ENCODE assay signal across 8 mouse cellular contexts in genomic region chr4:68953131-68953551, GRCm38 (mm10). TPM values are rescaled to one million over a fixed set of nuclear protein-coding genes. Genes with fewer than 3 reads are reported as not detected.
DNase-seq lines count a peak whose midpoint lies in the region; ATAC-seq lines count a peak whose summit lies in the region.

No protein-coding gene starts in this region.

- no peak for ATAC-seq in kidney, embryonic 14.5 days (ENCODE audit: low FRiP score, low TSS enrichment)
- 0 out of 2 replicates have a peak, but pooled peaks have one; percentile 1 for ATAC-seq in forebrain, embryonic 12.5 days (ENCODE audit: low FRiP score)
- ATAC-seq in liver, embryonic 13.5 days (ENCODE audit: low read depth): no peak
- ATAC-seq in megakaryocyte-erythroid progenitor cell, adult 5-6 weeks (replicated peaks; ENCODE audit: low FRiP score, low TSS enrichment, poor library complexity, severe bottlenecking): no peak

- no peaks in the 10 kb centered on the region for H3K4me1 ChIP-seq in kidney, embryonic 14.5 days (ENCODE audit: control insufficient read depth, insufficient read depth, low read length)
- H3K4me1 ChIP-seq in forebrain, embryonic 12.5 days: peaks cover 7% of the 10 kb centered on the region
- H3K4me1 ChIP-seq in liver, embryonic 13.5 days (replicated peaks): no peaks in the 10 kb centered on the region

- no peaks in the 10 kb centered on the region for H3K36me3 ChIP-seq in kidney, embryonic 14.5 days (ENCODE audit: control insufficient read depth, insufficient read depth, low read length)
- no peaks in the 10 kb centered on the region for H3K36me3 ChIP-seq in forebrain, embryonic 12.5 days (replicated peaks)
- H3K36me3 ChIP-seq in liver, embryonic 13.5 days: no peaks in the 10 kb centered on the region

- peaks cover 7% of the 10 kb centered on the region; the same call in 1 of the 2 replicates for H3K27me3 ChIP-seq in kidney, embryonic 14.5 days (ENCODE audit: control insufficient read depth, insufficient read depth, low read length)
- H3K27me3 ChIP-seq in forebrain, embryonic 12.5 days: peaks cover 28% of the 10 kb centered on the region
- peaks cover 25% of the 10 kb centered on the region for H3K27me3 ChIP-seq in liver, embryonic 13.5 days

- H3K9me3 ChIP-seq in kidney, embryonic 14.5 days (ENCODE audit: control insufficient read depth, low read length): no peaks in the 10 kb centered on the region
- H3K9me3 ChIP-seq in forebrain, embryonic 12.5 days: no peaks in the 10 kb centered on the region
- no peaks in the 10 kb centered on the region for H3K9me3 ChIP-seq in liver, embryonic 13.5 days (replicated peaks)

- peak overlapping the region; percentile 93 for H3K4me2 ChIP-seq in kidney, embryonic 14.5 days (replicated peaks; ENCODE audit: low read depth, low read length)
- H3K4me2 ChIP-seq in forebrain, embryonic 12.5 days: peak overlapping the region; percentile 91
- no peak overlapping the region; the same call in 1 of the 2 replicates for H3K4me2 ChIP-seq in liver, embryonic 13.5 days

- WGBS in kidney, embryonic 14.5 days: 17% methylated on average over 8 of the region's 8 CpGs
- WGBS in forebrain, embryonic 12.5 days: 13% methylated on average over 8 of the region's 8 CpGs
- 12% methylated on average over 8 of the region's 8 CpGs for WGBS in liver, embryonic 13.5 days (ENCODE audit: insufficient replicate concordance)

- DNase-seq in kidney, postnatal 14 days: no peak
- DNase-seq in cerebellum, adult 11-12 months: peak; percentile 54
- no peak for DNase-seq in liver, embryonic 13.5 days
- no peak for DNase-seq in spleen, adult 12 weeks (ENCODE audit: low spot score)
- DNase-seq in lung, postnatal 10 days: no peak

- no peak overlapping the region for H3K27ac ChIP-seq in kidney, embryonic 14.5 days (ENCODE audit: low read depth, low read length)
- no peak overlapping the region for H3K27ac ChIP-seq in forebrain, embryonic 12.5 days
- H3K27ac ChIP-seq in liver, embryonic 13.5 days: no peak overlapping the region

- no peak overlapping the region for H3K9ac ChIP-seq in kidney, embryonic 14.5 days (ENCODE audit: low read depth, low read length)
- peak overlapping the region; percentile 59; the same call in 1 of the 2 replicates for H3K9ac ChIP-seq in forebrain, embryonic 12.5 days
- no peak overlapping the region for H3K9ac ChIP-seq in liver, embryonic 13.5 days

- peak overlapping the region; percentile 54 for H3K4me3 ChIP-seq in kidney, embryonic 14.5 days (ENCODE audit: low read length)
- H3K4me3 ChIP-seq in forebrain, embryonic 12.5 days (replicated peaks): peak overlapping the region; percentile 58
- H3K4me3 ChIP-seq in liver, embryonic 13.5 days (replicated peaks): peak overlapping the region; percentile 42

RNA-seq across cellular contexts. Expression of gene Brinp1, which starts 1.1 kb away (rescaled TPM):
- polyA plus RNA-seq in kidney, embryonic 14.5 days (2014; fragmentation: Nextera tagmentation; extraction: Ambion mirVana): 5.8 and 10.2 TPM in 2 replicates
- 10.4 and 10.8 TPM in 2 replicates for polyA plus RNA-seq in forebrain, embryonic 12.5 days (2016; fragmentation: Nextera tagmentation; extraction: Ambion mirVana)
- 0.51 and 0.85 TPM in 2 replicates for polyA plus RNA-seq in liver, embryonic 13.5 days (2015; fragmentation: Nextera tagmentation; extraction: Ambion mirVana)
- not detected in 2 replicates for total RNA-seq in megakaryocyte-erythroid progenitor cell, adult 5-6 weeks (2014; fragmentation: Nextera tagmentation)
- not detected in 2 replicates for total RNA-seq in megakaryocyte-erythroid progenitor cell, adult 5-6 weeks (2017)
